Mouse (Mus musculus): ENCODE data around the gene Mmp9. TPM values are rescaled to one million over a fixed set of nuclear protein-coding genes. Genes with fewer than 3 reads are reported as not detected.

Mmp9 gene
- 0.66 and 1.9 TPM in 2 replicates for polyA plus RNA-seq (2014; fragmentation: Nextera tagmentation; extraction: Ambion mirVana)

- DNase-seq (ENCODE audit: low spot score) (no peak), ATAC-seq (replicated peaks; ENCODE audit: low FRiP score) (no peak)
- H3K4me3 ChIP-seq (ENCODE audit: low read depth, low read length), result no peak within 1 kb of the TSS
- no peak within 1 kb of the TSS for H3K4me2 ChIP-seq
- H3K36me3 ChIP-seq (ENCODE audit: control insufficient read depth, insufficient read depth, low read length), result no peaks in the 10 kb centered on the region
- H3K9ac ChIP-seq (ENCODE audit: low read depth, low read length), result no peak within 1 kb of the TSS
- H3K4me1 ChIP-seq (replicated peaks; ENCODE audit: control insufficient read depth, insufficient read depth, low read length), result 0 out of 2 replicates have a peak, but pooled peaks cover 5% of the 10 kb centered on the region
- H3K27me3 ChIP-seq (replicated peaks; ENCODE audit: control insufficient read depth, insufficient read depth, low read length), result peaks cover 70% of the 10 kb centered on the region
- 25% methylated on average over 10 of the region's 10 CpGs for WGBS
- no peak within 1 kb of the TSS for H3K27ac ChIP-seq (ENCODE audit: low read depth, low read length)
- H3K9me3 ChIP-seq (ENCODE audit: control insufficient read depth, low read length), result no peaks in the 10 kb centered on the region
Measured at GRCm38 (mm10) chr2:164940140-164940830, at the start of gene Mmp9. TSS of gene Mmp9 (plus strand) at chr2:164940780.

- Histone ChIP-seq H3K4me3 (ENCODE audit: low read depth, low read length) (no peak overlapping the region), H3K27me3 (replicated peaks; ENCODE audit: control insufficient read depth, insufficient read depth, low read length) (no peaks in the 10 kb centered on the region), H3K27ac (ENCODE audit: low read depth, low read length) (no peak overlapping the region), H3K9ac (ENCODE audit: low read depth, low read length) (no peak overlapping the region), H3K4me1 (replicated peaks; ENCODE audit: control insufficient read depth, insufficient read depth, low read length) (no peaks in the 10 kb centered on the region; the same call in 1 of the 2 replicates), H3K4me2 (no peak overlapping the region), H3K36me3 (ENCODE audit: control insufficient read depth, insufficient read depth, low read length) (peaks cover 80% of the 10 kb centered on the region), H3K9me3 (ENCODE audit: control insufficient read depth, low read length) (no peaks in the 10 kb centered on the region)
- ATAC-seq (replicated peaks; ENCODE audit: low FRiP score) (no peak), DNase-seq (ENCODE audit: low spot score) (no peak)
- WGBS, result 85% methylated on average over 13 of the region's 13 CpGs
Measured at GRCm38 (mm10) chr2:164891056-164891834, 49.3 kb upstream of the Mmp9 start.

- WGBS, result 92% methylated on average over 15 of the region's 15 CpGs
Measured at GRCm38 (mm10) chr2:164891908-164892695, 48.5 kb upstream of the Mmp9 start.

GRCm38 (mm10) chr2:164892696-164893216, 47.8 kb upstream of the Mmp9 start:
- Histone ChIP-seq H3K9me3 (ENCODE audit: control insufficient read depth, low read length) (no peaks in the 10 kb centered on the region), H3K9ac (ENCODE audit: low read depth, low read length) (no peak overlapping the region), H3K4me1 (replicated peaks; ENCODE audit: control insufficient read depth, insufficient read depth, low read length) (no peaks in the 10 kb centered on the region; the same call in 1 of the 2 replicates), H3K36me3 (ENCODE audit: control insufficient read depth, insufficient read depth, low read length) (peaks cover 88% of the 10 kb centered on the region), H3K4me3 (ENCODE audit: low read depth, low read length) (no peak overlapping the region), H3K27me3 (replicated peaks; ENCODE audit: control insufficient read depth, insufficient read depth, low read length) (no peaks in the 10 kb centered on the region), H3K4me2 (no peak overlapping the region), H3K27ac (ENCODE audit: low read depth, low read length) (no peak overlapping the region)
- ATAC-seq (replicated peaks; ENCODE audit: low FRiP score) (no peak), DNase-seq (ENCODE audit: low spot score) (no peak)
- 91% methylated on average over 6 of the region's 6 CpGs for whole genome bisulfite sequencing

More at GRCm38 (mm10) chr2:164891908-164892695, 48.5 kb upstream of the Mmp9 start:
- no peak overlapping the region for H3K4me3 ChIP-seq (ENCODE audit: low read depth, low read length)
- H3K27ac ChIP-seq (ENCODE audit: low read depth, low read length), result no peak overlapping the region
- H3K4me2 ChIP-seq, result no peak overlapping the region
- DNase-seq (ENCODE audit: low spot score) (no peak), ATAC-seq (replicated peaks; ENCODE audit: low FRiP score) (0 out of 2 replicates have a peak, but pooled peaks have one; percentile 6)
- no peak overlapping the region for H3K9ac ChIP-seq (ENCODE audit: low read depth, low read length)
- H3K9me3 ChIP-seq (ENCODE audit: control insufficient read depth, low read length), result no peaks in the 10 kb centered on the region
- peaks cover 86% of the 10 kb centered on the region for H3K36me3 ChIP-seq (ENCODE audit: control insufficient read depth, insufficient read depth, low read length)
- no peaks in the 10 kb centered on the region; the same call in 1 of the 2 replicates for H3K4me1 ChIP-seq (replicated peaks; ENCODE audit: control insufficient read depth, insufficient read depth, low read length)
- H3K27me3 ChIP-seq (replicated peaks; ENCODE audit: control insufficient read depth, insufficient read depth, low read length), result no peaks in the 10 kb centered on the region

- Histone ChIP-seq H3K4me1 (replicated peaks; ENCODE audit: control insufficient read depth, insufficient read depth, low read length) (no peaks in the 10 kb centered on the region; the same call in 1 of the 2 replicates), H3K4me2 (no peak overlapping the region), H3K9ac (ENCODE audit: low read depth, low read length) (no peak overlapping the region), H3K27ac (ENCODE audit: low read depth, low read length) (no peak overlapping the region), H3K9me3 (ENCODE audit: control insufficient read depth, low read length) (no peaks in the 10 kb centered on the region), H3K4me3 (ENCODE audit: low read depth, low read length) (no peak overlapping the region), H3K36me3 (ENCODE audit: control insufficient read depth, insufficient read depth, low read length) (peaks cover 91% of the 10 kb centered on the region), H3K27me3 (replicated peaks; ENCODE audit: control insufficient read depth, insufficient read depth, low read length) (no peaks in the 10 kb centered on the region)
- 68% methylated on average over 5 of the region's 5 CpGs for WGBS
- no peak for DNase-seq (ENCODE audit: low spot score)
- ATAC-seq (replicated peaks; ENCODE audit: low FRiP score), result no peak
Measured at GRCm38 (mm10) chr2:164894048-164894447, 46.5 kb upstream of the Mmp9 start.

- Histone ChIP-seq H3K36me3 (ENCODE audit: control insufficient read depth, insufficient read depth, low read length) (peaks cover 91% of the 10 kb centered on the region), H3K4me3 (ENCODE audit: low read depth, low read length) (no peak overlapping the region), H3K9ac (ENCODE audit: low read depth, low read length) (no peak overlapping the region), H3K27me3 (replicated peaks; ENCODE audit: control insufficient read depth, insufficient read depth, low read length) (no peaks in the 10 kb centered on the region), H3K4me1 (replicated peaks; ENCODE audit: control insufficient read depth, insufficient read depth, low read length) (no peaks in the 10 kb centered on the region; the same call in 1 of the 2 replicates), H3K9me3 (ENCODE audit: control insufficient read depth, low read length) (no peaks in the 10 kb centered on the region), H3K27ac (ENCODE audit: low read depth, low read length) (no peak overlapping the region), H3K4me2 (no peak overlapping the region)
- 90% methylated on average over 1 of the region's 1 CpGs for WGBS
- no peak for DNase-seq (ENCODE audit: low spot score)
- ATAC-seq (replicated peaks; ENCODE audit: low FRiP score), result no peak
Measured at GRCm38 (mm10) chr2:164894644-164895043, 45.9 kb upstream of the Mmp9 start.

- Histone ChIP-seq H3K9me3 (ENCODE audit: control insufficient read depth, low read length) (no peaks in the 10 kb centered on the region), H3K4me3 (ENCODE audit: low read depth, low read length) (no peak overlapping the region), H3K4me2 (no peak overlapping the region), H3K27me3 (replicated peaks; ENCODE audit: control insufficient read depth, insufficient read depth, low read length) (no peaks in the 10 kb centered on the region), H3K36me3 (ENCODE audit: control insufficient read depth, insufficient read depth, low read length) (peaks cover 92% of the 10 kb centered on the region), H3K9ac (ENCODE audit: low read depth, low read length) (no peak overlapping the region), H3K4me1 (replicated peaks; ENCODE audit: control insufficient read depth, insufficient read depth, low read length) (no peaks in the 10 kb centered on the region), H3K27ac (ENCODE audit: low read depth, low read length) (no peak overlapping the region)
- WGBS, result 92% methylated on average over 6 of the region's 6 CpGs
- no peak for DNase-seq (ENCODE audit: low spot score)
- no peak for ATAC-seq (replicated peaks; ENCODE audit: low FRiP score)
Measured at GRCm38 (mm10) chr2:164895885-164896284, 44.7 kb upstream of the Mmp9 start.

- Histone ChIP-seq H3K4me1 (replicated peaks; ENCODE audit: control insufficient read depth, insufficient read depth, low read length) (no peaks in the 10 kb centered on the region), H3K9ac (ENCODE audit: low read depth, low read length) (no peak overlapping the region), H3K9me3 (ENCODE audit: control insufficient read depth, low read length) (no peaks in the 10 kb centered on the region), H3K27me3 (replicated peaks; ENCODE audit: control insufficient read depth, insufficient read depth, low read length) (no peaks in the 10 kb centered on the region), H3K36me3 (ENCODE audit: control insufficient read depth, insufficient read depth, low read length) (peaks cover 91% of the 10 kb centered on the region), H3K4me3 (ENCODE audit: low read depth, low read length) (no peak overlapping the region), H3K4me2 (no peak overlapping the region), H3K27ac (ENCODE audit: low read depth, low read length) (no peak overlapping the region)
- ATAC-seq (replicated peaks; ENCODE audit: low FRiP score) (no peak), DNase-seq (ENCODE audit: low spot score) (no peak)
- WGBS, result 92% methylated on average over 7 of the region's 7 CpGs
Measured at GRCm38 (mm10) chr2:164898008-164898407, 42.6 kb upstream of the Mmp9 start.
